Mouse (Mus musculus) megakaryocyte, embryonic 14.5 days (primary cell): Measurements from ENCODE around the gene Fyn. TPM values are rescaled to one million over a fixed set of nuclear protein-coding genes. Genes with fewer than 3 reads are reported as not detected.

Experiments used
- H3K27me3 ChIP-seq: replicated peaks from 2 replicates; pipeline ENCODE3; 2012; ENCODE audit warnings: inconsistent platforms
- H3K36me3 ChIP-seq: replicated peaks from 2 replicates; pipeline ENCODE3; 2012; ENCODE audit warnings: low read length, inconsistent platforms, mixed read lengths
- H3K4me1 ChIP-seq: 2 replicates; pipeline ENCODE4 v1.6.1; 2012; ENCODE audit warnings: inconsistent platforms
- H3K4me3 ChIP-seq: replicated peaks from 2 replicates; pipeline ENCODE3; 2012; ENCODE audit warnings: moderate library complexity, mild to moderate bottlenecking, inconsistent platforms
- H3K9me3 ChIP-seq: 2 replicates; pipeline ENCODE4 v1.6.1; 2012; ENCODE audit warnings: inconsistent platforms
- FLI1 ChIP-seq: IDR thresholded peaks from 2 replicates; pipeline ENCODE4 v1.6.1; 2012; ENCODE audit warnings: low read length, inconsistent platforms, mixed read lengths
- GATA1 ChIP-seq: IDR thresholded peaks from 3 replicates; pipeline ENCODE4 v1.6.1; 2012; ENCODE audit warnings: mixed read lengths, low read length, inconsistent platforms, borderline replicate concordance
- polyA plus RNA-seq: library from polyadenylated mRNA; stranded (reverse); fragments of >175 nt; gene quantifications from 2 replicates; pipeline ENCODE4 v1.2.3, GENCODE M21; 2012; ENCODE audit warnings: low replicate concordance; ENCODE audit not compliant: insufficient read depth

Gene Fyn
- polyA plus RNA-seq, 1 experiment: 43.3 TPM

DNA sequence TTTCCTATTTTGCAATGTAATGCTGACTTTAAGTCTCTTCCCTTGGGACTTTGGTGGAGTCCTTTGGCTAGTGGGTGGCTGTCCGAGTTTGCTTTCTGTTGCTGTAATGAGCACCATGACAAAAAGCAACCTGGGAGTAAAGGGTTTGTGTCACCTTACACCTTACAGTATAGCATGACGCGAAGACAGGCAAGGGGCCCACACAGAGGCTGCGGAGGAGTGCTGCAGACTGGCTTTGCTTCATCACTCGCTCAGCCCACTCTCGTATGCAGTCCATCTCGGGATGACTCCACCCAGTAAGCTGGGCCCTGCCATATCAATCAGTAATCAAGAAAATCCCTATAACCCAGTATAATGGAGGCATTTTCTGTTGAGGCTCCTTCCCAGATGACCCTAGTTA is 65.2 kb downstream of the Fyn start:
- TF ChIP-seq FLI1 (no peak), GATA1 (no peak)
- peak overlapping the region; percentile 76 for H3K4me3 ChIP-seq
- peaks cover 53% of the 10 kb centered on the region for H3K36me3 ChIP-seq
- no peaks in the 10 kb centered on the region for H3K27me3 ChIP-seq
- peaks cover 98% of the 10 kb centered on the region for H3K4me1 ChIP-seq
- no peaks in the 10 kb centered on the region for H3K9me3 ChIP-seq

DNA sequence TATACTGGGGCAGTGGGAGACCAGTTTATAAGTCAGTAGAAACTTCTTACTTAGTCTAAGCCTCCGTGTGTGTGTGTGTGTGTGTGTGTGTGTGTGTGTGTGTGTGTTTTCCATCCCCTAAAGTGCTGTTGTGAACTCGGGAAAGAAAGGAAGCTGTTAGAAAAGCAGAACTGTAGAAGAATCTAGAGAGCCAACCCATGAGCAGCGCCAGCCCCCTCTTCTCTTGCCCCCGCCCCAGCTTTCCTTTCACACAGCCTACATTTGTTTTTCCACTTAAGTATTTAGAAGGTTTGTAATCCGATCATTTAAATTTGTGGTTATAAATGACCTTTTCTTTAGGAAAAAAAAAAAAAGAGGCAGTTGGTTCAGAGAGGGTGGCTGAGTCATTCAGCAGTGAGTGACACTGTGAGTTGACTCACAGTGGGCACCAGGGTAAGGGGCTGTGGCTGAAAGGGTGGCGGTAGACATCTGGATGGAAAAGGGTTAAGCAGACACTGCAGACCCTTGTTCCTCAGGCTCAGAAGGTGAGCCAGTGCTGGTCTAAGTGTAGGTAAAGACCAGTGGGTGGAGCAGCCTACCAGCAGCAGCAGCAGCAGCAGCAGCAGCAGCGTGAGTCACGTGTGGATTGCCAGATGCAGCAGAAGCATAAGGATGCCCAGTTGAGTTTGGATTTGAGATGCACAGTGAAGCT is 66.2 kb downstream of the Fyn start:
- H3K4me3 ChIP-seq: peak overlapping the region; percentile 60
- TF ChIP-seq GATA1 (no peak), FLI1 (no peak)
- peaks cover 52% of the 10 kb centered on the region for H3K36me3 ChIP-seq
- H3K9me3 ChIP-seq: no peaks in the 10 kb centered on the region
- H3K27me3 ChIP-seq: no peaks in the 10 kb centered on the region
- peaks cover 98% of the 10 kb centered on the region for H3K4me1 ChIP-seq

DNA sequence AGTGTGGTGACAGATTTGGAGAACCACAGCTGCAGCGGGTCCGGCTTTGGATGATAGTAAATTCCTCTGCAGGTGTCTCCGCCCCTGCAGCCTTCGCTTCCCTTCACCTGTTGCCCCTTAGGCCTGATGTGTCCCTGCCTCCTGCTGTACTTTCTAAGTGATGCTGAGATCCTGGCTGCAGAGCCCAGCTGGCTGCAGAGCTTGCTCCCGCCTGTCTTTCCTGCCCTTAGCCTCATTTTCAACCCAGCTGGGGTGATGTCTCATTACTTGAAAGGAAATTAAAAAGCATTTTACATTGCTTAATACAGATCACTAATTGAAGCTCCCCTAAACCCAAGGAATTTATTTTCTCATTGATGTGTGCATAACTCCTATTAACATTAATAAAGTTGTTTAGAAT is 70.2 kb downstream of the Fyn start:
- Histone ChIP-seq H3K9me3 (no peaks in the 10 kb centered on the region), H3K4me3 (no peak overlapping the region), H3K36me3 (peaks cover 48% of the 10 kb centered on the region), H3K4me1 (peaks cover 90% of the 10 kb centered on the region), H3K27me3 (no peaks in the 10 kb centered on the region)
- no peak for TF ChIP-seq GATA1
- no peak for TF ChIP-seq FLI1

DNA sequence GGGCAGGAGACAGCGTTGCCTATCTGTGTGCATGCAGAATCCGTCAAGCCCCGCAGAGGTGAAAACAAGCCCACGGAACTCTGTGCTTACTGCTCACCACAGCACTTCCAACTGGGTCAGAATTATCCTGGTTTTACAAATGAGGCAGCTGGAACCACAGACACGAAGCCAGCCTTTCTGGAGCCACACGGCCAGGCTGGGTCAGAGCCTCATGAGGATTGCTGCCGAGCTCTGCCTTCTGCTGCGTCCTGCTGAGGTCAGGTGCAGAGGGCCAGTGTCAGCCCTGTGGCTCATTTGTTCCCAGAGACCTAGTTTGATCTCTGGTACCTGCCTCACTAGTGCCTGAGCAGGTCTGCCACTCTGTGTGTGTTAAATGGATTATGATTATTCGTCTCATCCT is 71.9 kb downstream of the Fyn start:
- Histone ChIP-seq H3K4me1 (peaks cover 82% of the 10 kb centered on the region), H3K4me3 (no peak overlapping the region), H3K9me3 (no peaks in the 10 kb centered on the region), H3K27me3 (no peaks in the 10 kb centered on the region), H3K36me3 (peaks cover 46% of the 10 kb centered on the region)
- no peak for TF ChIP-seq GATA1
- no peak for TF ChIP-seq FLI1

DNA sequence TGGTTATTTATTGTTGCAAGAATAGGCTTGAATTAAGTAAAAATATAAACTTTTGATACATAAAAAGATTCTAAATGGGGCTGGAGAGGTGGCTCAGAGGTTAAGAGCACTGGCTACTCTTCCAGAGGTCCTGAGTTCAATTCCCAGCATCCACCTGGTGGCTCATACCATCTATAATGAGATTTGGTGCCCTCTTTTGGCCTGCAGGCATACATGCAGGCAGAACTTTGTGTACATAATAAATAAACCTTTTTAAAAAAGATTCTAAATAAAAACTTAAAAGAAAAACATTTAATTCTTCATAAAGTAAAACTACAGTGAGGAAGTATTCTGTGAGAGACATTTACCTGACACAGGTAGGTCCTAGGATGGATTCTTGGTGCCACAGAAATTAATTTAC is 73.0 kb downstream of the Fyn start:
- Histone ChIP-seq H3K9me3 (no peaks in the 10 kb centered on the region), H3K27me3 (no peaks in the 10 kb centered on the region), H3K4me3 (no peak overlapping the region), H3K4me1 (peaks cover 79% of the 10 kb centered on the region), H3K36me3 (peaks cover 45% of the 10 kb centered on the region)
- TF ChIP-seq GATA1 (no peak), FLI1 (no peak)

DNA sequence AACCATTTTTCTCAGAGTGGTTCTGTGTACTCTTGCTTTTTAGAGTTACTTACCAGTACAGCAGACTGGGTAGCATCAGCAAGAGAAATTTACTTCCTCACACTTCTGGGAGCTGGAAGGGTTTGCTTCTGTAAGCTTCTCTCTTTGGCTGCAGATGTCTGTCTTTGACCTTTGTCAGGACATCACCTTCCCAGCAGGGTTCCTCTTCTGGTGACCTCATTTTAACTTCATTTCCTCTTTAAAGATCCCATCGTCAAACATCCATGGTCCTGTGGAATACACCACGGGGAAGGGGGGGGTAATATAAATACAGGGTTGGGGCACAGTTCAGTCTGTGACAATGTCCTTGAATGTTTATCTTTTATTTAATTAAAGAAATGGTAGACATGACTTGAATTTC is 74.5 kb downstream of the Fyn start:
- Histone ChIP-seq H3K36me3 (peaks cover 39% of the 10 kb centered on the region), H3K4me3 (no peak overlapping the region), H3K4me1 (peaks cover 74% of the 10 kb centered on the region), H3K27me3 (no peaks in the 10 kb centered on the region), H3K9me3 (no peaks in the 10 kb centered on the region)
- no peak for TF ChIP-seq FLI1
- TF ChIP-seq GATA1: no peak

DNA sequence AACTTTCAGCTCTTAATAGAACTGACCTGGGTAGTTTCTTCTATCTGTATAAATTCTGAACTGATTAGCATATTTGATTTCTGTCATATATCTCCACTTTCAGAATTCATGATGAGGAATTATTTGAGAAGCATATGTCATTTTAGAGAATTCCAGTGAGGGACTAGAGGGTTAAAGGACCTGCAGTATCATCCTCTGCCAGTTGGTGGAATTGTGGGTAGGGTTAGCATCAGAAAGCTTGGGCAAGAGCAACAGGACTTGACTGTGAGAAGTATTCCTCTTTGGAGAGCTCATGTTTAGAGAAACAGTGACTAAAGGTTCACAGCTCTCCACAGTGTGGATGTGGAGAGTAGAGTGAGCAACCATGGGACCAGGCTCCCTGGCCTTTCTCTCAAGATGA is 75.3 kb downstream of the Fyn start:
- Histone ChIP-seq H3K27me3 (no peaks in the 10 kb centered on the region), H3K9me3 (no peaks in the 10 kb centered on the region), H3K4me3 (no peak overlapping the region), H3K36me3 (peaks cover 31% of the 10 kb centered on the region), H3K4me1 (peaks cover 74% of the 10 kb centered on the region)
- TF ChIP-seq GATA1 (no peak), FLI1 (no peak)

DNA sequence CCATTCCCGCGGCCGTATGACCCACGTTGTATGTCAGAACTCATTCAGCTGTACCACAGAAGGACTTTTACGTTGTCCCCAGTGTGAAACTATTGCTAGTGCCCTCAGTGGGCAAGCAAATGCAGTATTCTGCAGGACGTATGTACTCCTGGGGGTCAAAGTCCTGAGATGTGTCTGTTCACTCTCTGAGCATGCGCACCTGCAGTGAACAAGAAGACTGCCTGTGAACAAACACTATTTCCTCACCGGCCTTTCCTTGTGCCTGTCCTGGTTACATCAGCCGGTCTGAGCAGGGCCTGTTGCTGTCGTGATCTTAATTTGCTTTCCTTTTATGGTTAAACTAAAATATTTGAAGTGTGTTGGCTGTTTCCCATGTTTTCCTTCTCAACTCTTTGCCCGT is 77.2 kb downstream of the Fyn start:
- Histone ChIP-seq H3K4me3 (no peak overlapping the region), H3K4me1 (peaks cover 75% of the 10 kb centered on the region), H3K36me3 (peaks cover 18% of the 10 kb centered on the region), H3K27me3 (no peaks in the 10 kb centered on the region), H3K9me3 (no peaks in the 10 kb centered on the region)
- TF ChIP-seq FLI1 (no peak), GATA1 (no peak)

DNA sequence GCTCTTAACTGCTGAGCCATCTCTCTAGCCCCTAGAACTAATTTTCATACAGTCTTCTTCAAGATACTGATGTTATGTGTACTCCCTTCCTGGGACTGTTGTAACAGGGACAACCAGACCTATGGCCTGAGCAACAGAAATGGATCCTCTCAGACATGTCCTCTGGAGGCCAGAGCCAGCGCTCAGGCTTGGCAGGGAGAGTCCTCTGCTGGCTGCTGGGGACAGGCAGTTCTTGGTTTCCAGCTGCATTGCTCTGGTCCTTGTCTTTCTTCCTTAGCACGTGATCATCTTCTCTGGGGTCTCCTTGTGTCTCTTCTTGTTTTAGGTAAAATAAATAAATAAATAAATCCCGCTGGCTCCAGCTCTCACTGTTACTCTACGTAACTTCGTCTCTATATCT is 78.1 kb downstream of the Fyn start:
- Histone ChIP-seq H3K4me3 (no peak overlapping the region), H3K27me3 (no peaks in the 10 kb centered on the region), H3K36me3 (peaks cover 16% of the 10 kb centered on the region), H3K9me3 (no peaks in the 10 kb centered on the region), H3K4me1 (peaks cover 83% of the 10 kb centered on the region)
- TF ChIP-seq FLI1 (no peak), GATA1 (no peak)

DNA sequence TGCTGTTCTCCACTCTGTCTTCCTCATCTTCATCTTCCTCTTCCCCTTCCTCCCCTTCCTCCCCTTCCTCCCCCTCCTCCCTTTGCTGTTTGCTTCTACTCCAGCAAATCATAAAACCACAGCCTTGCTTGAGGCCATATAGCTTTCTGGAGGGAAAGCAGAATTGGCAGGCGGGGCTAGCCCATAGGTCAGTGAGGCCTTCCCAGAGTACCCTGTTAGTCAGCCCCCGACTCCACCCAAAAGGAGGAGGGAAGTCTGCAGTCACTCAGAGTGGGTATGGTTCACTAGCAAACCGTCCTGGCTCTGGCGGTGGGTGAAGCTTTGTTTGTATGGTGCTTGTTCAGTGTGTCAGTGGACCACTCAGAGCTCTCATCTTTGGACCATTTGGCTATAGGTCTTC is 80.5 kb downstream of the Fyn start:
- no peaks in the 10 kb centered on the region for H3K9me3 ChIP-seq
- H3K27me3 ChIP-seq: no peaks in the 10 kb centered on the region
- TF ChIP-seq FLI1: no peak
- H3K36me3 ChIP-seq: peaks cover 32% of the 10 kb centered on the region
- peaks cover 80% of the 10 kb centered on the region for H3K4me1 ChIP-seq
- H3K4me3 ChIP-seq: peak overlapping the region; percentile 18

DNA sequence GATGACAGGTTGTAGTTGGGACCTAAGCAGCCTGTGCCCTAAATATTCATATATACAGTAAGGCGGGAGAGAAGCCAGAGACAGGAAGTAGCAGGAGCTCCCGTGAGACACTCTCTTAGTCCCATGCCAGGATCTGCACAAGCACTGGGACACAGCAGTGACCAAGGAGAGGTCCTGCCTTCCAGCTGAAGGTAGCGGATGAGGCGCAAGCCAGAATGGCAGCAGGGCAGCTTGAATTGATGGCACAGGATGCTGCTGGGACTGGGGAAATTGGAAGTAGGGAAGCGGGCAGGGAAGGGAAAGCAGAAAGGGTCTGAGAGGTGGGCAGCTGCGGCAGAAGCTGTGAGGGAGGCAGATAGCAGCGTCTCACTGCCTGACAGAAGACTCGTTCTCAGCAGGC is 81.7 kb downstream of the Fyn start:
- Histone ChIP-seq H3K4me1 (peaks cover 86% of the 10 kb centered on the region), H3K27me3 (no peaks in the 10 kb centered on the region), H3K9me3 (no peaks in the 10 kb centered on the region), H3K4me3 (peak overlapping the region; percentile 72), H3K36me3 (peaks cover 42% of the 10 kb centered on the region)
- TF ChIP-seq GATA1: no peak
- no peak for TF ChIP-seq FLI1
